Mouse (Mus musculus): ENCODE results near the gene Gng13. TPM values are rescaled to one million over a fixed set of nuclear protein-coding genes. Genes with fewer than 3 reads are reported as not detected.

Gene Gng13
- polyA plus RNA-seq, 1 experiment from 2014 or later: 0.78 TPM

- Histone ChIP-seq H3K27me3 (peaks cover 8% of the 10 kb centered on the region), H3K4me3 (replicated peaks) (no peak overlapping the region), H3K4me1 (replicated peaks) (no peaks in the 10 kb centered on the region), H3K9ac (replicated peaks) (no peak overlapping the region), H3K9me3 (no peaks in the 10 kb centered on the region), H3K36me3 (no peaks in the 10 kb centered on the region), H3K27ac (no peak overlapping the region), H3K4me2 (replicated peaks) (no peak overlapping the region)
- ATAC-seq: no peak
- 81% methylated on average over 4 of the region's 4 CpGs for WGBS
These were observed 5.8 kb upstream of the Gng13 start for GRCm38 (mm10) chr17:25711136-25711535.

GRCm38 (mm10) chr17:25715627-25716026, 1.3 kb upstream of the Gng13 start:
- peaks cover 36% of the 10 kb centered on the region for H3K27me3 ChIP-seq
- WGBS: 45% methylated on average over 3 of the region's 3 CpGs
- H3K4me1 ChIP-seq (replicated peaks): peaks cover 14% of the 10 kb centered on the region

GRCm38 (mm10) chr17:25716130-25716529, 841 bp upstream of the Gng13 start:
- Histone ChIP-seq H3K9me3 (no peaks in the 10 kb centered on the region), H3K9ac (replicated peaks) (no peak overlapping the region), H3K36me3 (peaks cover 11% of the 10 kb centered on the region), H3K4me3 (replicated peaks) (no peak overlapping the region), H3K27ac (no peak overlapping the region), H3K4me1 (replicated peaks) (peaks cover 14% of the 10 kb centered on the region), H3K27me3 (peaks cover 36% of the 10 kb centered on the region), H3K4me2 (replicated peaks) (no peak overlapping the region)
- no peak for ATAC-seq
- 5% methylated on average over 6 of the region's 6 CpGs for WGBS

More at GRCm38 (mm10) chr17:25715627-25716026, 1.3 kb upstream of the Gng13 start:
- H3K36me3 ChIP-seq: peaks cover 6% of the 10 kb centered on the region
- no peaks in the 10 kb centered on the region for H3K9me3 ChIP-seq
- H3K4me3 ChIP-seq (replicated peaks): no peak overlapping the region
- no peak overlapping the region for H3K27ac ChIP-seq
- no peak overlapping the region for H3K4me2 ChIP-seq (replicated peaks)
- no peak for ATAC-seq
- H3K9ac ChIP-seq (replicated peaks): no peak overlapping the region

GRCm38 (mm10) chr17:25717691-25718090, 720 bp downstream of the Gng13 start:
- Histone ChIP-seq H3K4me1 (replicated peaks) (peaks cover 14% of the 10 kb centered on the region), H3K27me3 (peaks cover 36% of the 10 kb centered on the region), H3K27ac (no peak overlapping the region), H3K9ac (replicated peaks) (peak overlapping the region; percentile 68), H3K36me3 (peaks cover 21% of the 10 kb centered on the region), H3K9me3 (no peaks in the 10 kb centered on the region), H3K4me3 (replicated peaks) (peak overlapping the region; percentile 39), H3K4me2 (replicated peaks) (peak overlapping the region; percentile 75)
- WGBS: 7% methylated on average over 6 of the region's 6 CpGs
- peak; percentile 31; the same call in 1 of the 2 replicates for ATAC-seq

GRCm38 (mm10) chr17:25721476-25721875, 4.5 kb downstream of the Gng13 start:
- no peak overlapping the region for H3K27ac ChIP-seq
- H3K4me2 ChIP-seq (replicated peaks): no peak overlapping the region
- H3K4me3 ChIP-seq (replicated peaks): no peak overlapping the region
- peaks cover 24% of the 10 kb centered on the region for H3K27me3 ChIP-seq
- H3K9me3 ChIP-seq: no peaks in the 10 kb centered on the region
- WGBS: 94% methylated on average over 5 of the region's 5 CpGs
- ATAC-seq: no peak
- H3K4me1 ChIP-seq (replicated peaks): peaks cover 20% of the 10 kb centered on the region
- H3K9ac ChIP-seq (replicated peaks): no peak overlapping the region
- H3K36me3 ChIP-seq: peaks cover 28% of the 10 kb centered on the region

- H3K4me2 ChIP-seq (replicated peaks): no peak overlapping the region
- no peak for ATAC-seq
- no peak overlapping the region for H3K9ac ChIP-seq (replicated peaks)
- no peak overlapping the region for H3K4me3 ChIP-seq (replicated peaks)
- no peaks in the 10 kb centered on the region for H3K9me3 ChIP-seq
- 94% methylated on average over 19 of the region's 19 CpGs for WGBS
- no peak overlapping the region for H3K27ac ChIP-seq
- peaks cover 28% of the 10 kb centered on the region for H3K36me3 ChIP-seq
- 0 out of 2 replicates have a peak, but pooled peaks cover 4% of the 10 kb centered on the region for H3K27me3 ChIP-seq
- peaks cover 18% of the 10 kb centered on the region for H3K4me1 ChIP-seq (replicated peaks)
These were observed 6.5 kb downstream of the Gng13 start for GRCm38 (mm10) chr17:25723470-25723869.

- Histone ChIP-seq H3K27ac (no peak overlapping the region), H3K9me3 (no peaks in the 10 kb centered on the region), H3K4me3 (replicated peaks) (no peak overlapping the region), H3K4me2 (replicated peaks) (no peak overlapping the region), H3K36me3 (peaks cover 28% of the 10 kb centered on the region), H3K4me1 (replicated peaks) (peaks cover 23% of the 10 kb centered on the region), H3K9ac (replicated peaks) (no peak overlapping the region), H3K27me3 (no peaks in the 10 kb centered on the region)
- ATAC-seq: no peak
- 89% methylated on average over 7 of the region's 7 CpGs for WGBS
These were observed 6.9 kb downstream of the Gng13 start for GRCm38 (mm10) chr17:25723919-25724318.

GRCm38 (mm10) chr17:25725264-25725663, 8.3 kb downstream of the Gng13 start:
- peaks cover 34% of the 10 kb centered on the region for H3K36me3 ChIP-seq
- H3K4me3 ChIP-seq (replicated peaks): no peak overlapping the region
- H3K9ac ChIP-seq (replicated peaks): no peak overlapping the region
- no peak overlapping the region for H3K4me2 ChIP-seq (replicated peaks)
- H3K9me3 ChIP-seq: no peaks in the 10 kb centered on the region
- no peaks in the 10 kb centered on the region for H3K27me3 ChIP-seq
- H3K4me1 ChIP-seq (replicated peaks): peaks cover 25% of the 10 kb centered on the region
- WGBS: 81% methylated on average over 6 of the region's 6 CpGs
- no peak for ATAC-seq
- H3K27ac ChIP-seq: no peak overlapping the region

GRCm38 (mm10) chr17:25727265-25728008, 10.5 kb downstream of the Gng13 start, which contains the start of the genes Chtf18 and Rpusd1:
TSS of gene Chtf18 (minus strand) at chr17:25727419.
TSS of gene Rpusd1 (plus strand) at chr17:25727670.
- Histone ChIP-seq H3K4me2 (replicated peaks) (peak within 1 kb of the TSS; percentile 91), H3K4me1 (replicated peaks) (peaks cover 29% of the 10 kb centered on the region), H3K9me3 (no peaks in the 10 kb centered on the region), H3K4me3 (replicated peaks) (peak within 1 kb of the TSS; percentile 58), H3K9ac (replicated peaks) (peak within 1 kb of the TSS; percentile 76), H3K27me3 (no peaks in the 10 kb centered on the region), H3K36me3 (peaks cover 27% of the 10 kb centered on the region), H3K27ac (0 out of 2 replicates have a peak within 1 kb of the TSS, but pooled peaks have one; percentile 6)
- WGBS: under 1% methylated on average over 37 of the region's 37 CpGs
- ATAC-seq: peak; percentile 99

- Histone ChIP-seq H3K4me3 (replicated peaks) (peak overlapping the region; percentile 58), H3K4me1 (replicated peaks) (peaks cover 29% of the 10 kb centered on the region), H3K9me3 (no peaks in the 10 kb centered on the region), H3K36me3 (peaks cover 22% of the 10 kb centered on the region), H3K27ac (0 out of 2 replicates have a peak overlapping the region, but pooled peaks have one; percentile 6), H3K27me3 (no peaks in the 10 kb centered on the region), H3K9ac (replicated peaks) (peak overlapping the region; percentile 76), H3K4me2 (replicated peaks) (peak overlapping the region; percentile 91)
- WGBS: 18% methylated on average over 4 of the region's 4 CpGs
- peak; percentile 29; the same call in 1 of the 2 replicates for ATAC-seq
These were observed 11.0 kb downstream of the Gng13 start for GRCm38 (mm10) chr17:25728009-25728270.

GRCm38 (mm10) chr17:25732082-25732481, 15.1 kb downstream of the Gng13 start:
- H3K4me1 ChIP-seq (replicated peaks): peaks cover 18% of the 10 kb centered on the region
- no peak for ATAC-seq
- no peak overlapping the region for H3K4me3 ChIP-seq (replicated peaks)
- WGBS: 17% methylated on average over 2 of the region's 2 CpGs
- peaks cover 17% of the 10 kb centered on the region for H3K36me3 ChIP-seq
- no peak overlapping the region for H3K9ac ChIP-seq (replicated peaks)
- H3K27me3 ChIP-seq: no peaks in the 10 kb centered on the region
- no peak overlapping the region for H3K27ac ChIP-seq
- H3K9me3 ChIP-seq: no peaks in the 10 kb centered on the region
- no peak overlapping the region for H3K4me2 ChIP-seq (replicated peaks)

GRCm38 (mm10) chr17:25735246-25735645, 18.3 kb downstream of the Gng13 start:
- Histone ChIP-seq H3K4me1 (replicated peaks) (peaks cover 4% of the 10 kb centered on the region; the same call in 1 of the 2 replicates), H3K36me3 (peaks cover 10% of the 10 kb centered on the region), H3K4me2 (replicated peaks) (no peak overlapping the region), H3K27me3 (no peaks in the 10 kb centered on the region), H3K9ac (replicated peaks) (no peak overlapping the region), H3K9me3 (no peaks in the 10 kb centered on the region), H3K27ac (no peak overlapping the region), H3K4me3 (replicated peaks) (no peak overlapping the region)
- ATAC-seq: no peak
- 84% methylated on average over 5 of the region's 5 CpGs for WGBS

Measured in midbrain, embryonic 13.5 days (tissue).